Mouse (Mus musculus): ENCODE measurements at regions not wholly inside any gene's neighbourhood (a gene's known extent, or its start where the extent isn't known, plus 50 kb on each side); places are given as distances from the start of the nearest gene placed in this dataset.

DNA sequence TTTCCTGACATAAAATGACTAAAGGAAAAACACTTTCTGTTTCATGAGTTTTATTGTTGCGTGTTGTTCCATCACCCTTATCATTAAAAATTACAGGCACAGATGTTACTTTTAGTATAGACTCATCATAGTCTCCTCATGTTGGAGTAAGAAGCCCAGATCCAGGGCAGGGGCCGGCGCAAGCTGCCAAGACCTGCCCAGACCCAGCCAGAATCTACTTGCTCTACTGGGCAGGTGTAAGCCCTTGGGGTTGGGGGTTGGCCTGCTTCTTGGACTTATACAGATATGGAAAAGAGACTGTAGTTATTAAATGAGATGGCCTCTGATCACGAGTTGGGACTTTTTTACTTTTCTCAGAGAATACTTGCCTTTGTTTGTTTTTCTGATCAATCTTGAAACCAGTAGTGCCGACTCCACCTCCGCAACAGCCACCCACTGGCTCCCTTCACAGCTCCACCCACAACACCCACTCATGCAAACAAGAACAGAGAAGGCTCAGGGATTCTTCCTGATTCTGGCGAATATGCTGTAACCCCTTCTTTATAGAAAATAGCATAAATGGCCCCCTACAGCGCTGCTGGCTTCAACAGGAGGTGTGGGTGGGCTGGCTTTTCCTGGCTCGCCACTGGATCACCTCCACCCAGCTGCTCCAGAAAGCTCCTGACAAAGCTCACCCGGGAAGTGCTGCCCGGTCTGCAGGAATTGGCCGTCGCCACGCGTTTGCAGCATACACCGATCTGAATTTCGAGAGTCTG, 689.9 kb upstream of the Car8 start:
- peak overlapping the region; percentile 25; the same call in 1 of the 2 replicates for H3K4me2 ChIP-seq (ENCODE audit: low read depth, low read length)
- WGBS = 37% methylated on average over 17 of the region's 17 CpGs
- H3K27ac ChIP-seq (ENCODE audit: low read length) = no peak overlapping the region
- H3K4me3 ChIP-seq (ENCODE audit: low read length) = no peak overlapping the region
- ATAC-seq (ENCODE audit: low read depth) = no peak
- H3K9ac ChIP-seq (ENCODE audit: low read length) = no peak overlapping the region
- H3K27me3 ChIP-seq (ENCODE audit: control insufficient read depth, insufficient read depth, low read depth, low read length) = no peaks in the 10 kb centered on the region
- 0 out of 2 replicates have a peak, but pooled peaks cover 5% of the 10 kb centered on the region for H3K4me1 ChIP-seq (replicated peaks; ENCODE audit: control insufficient read depth, insufficient read depth, low read length)
- H3K36me3 ChIP-seq (ENCODE audit: control insufficient read depth, insufficient read depth, low read length) = no peaks in the 10 kb centered on the region
- H3K9me3 ChIP-seq (ENCODE audit: control insufficient read depth, low read length) = no peaks in the 10 kb centered on the region

DNA sequence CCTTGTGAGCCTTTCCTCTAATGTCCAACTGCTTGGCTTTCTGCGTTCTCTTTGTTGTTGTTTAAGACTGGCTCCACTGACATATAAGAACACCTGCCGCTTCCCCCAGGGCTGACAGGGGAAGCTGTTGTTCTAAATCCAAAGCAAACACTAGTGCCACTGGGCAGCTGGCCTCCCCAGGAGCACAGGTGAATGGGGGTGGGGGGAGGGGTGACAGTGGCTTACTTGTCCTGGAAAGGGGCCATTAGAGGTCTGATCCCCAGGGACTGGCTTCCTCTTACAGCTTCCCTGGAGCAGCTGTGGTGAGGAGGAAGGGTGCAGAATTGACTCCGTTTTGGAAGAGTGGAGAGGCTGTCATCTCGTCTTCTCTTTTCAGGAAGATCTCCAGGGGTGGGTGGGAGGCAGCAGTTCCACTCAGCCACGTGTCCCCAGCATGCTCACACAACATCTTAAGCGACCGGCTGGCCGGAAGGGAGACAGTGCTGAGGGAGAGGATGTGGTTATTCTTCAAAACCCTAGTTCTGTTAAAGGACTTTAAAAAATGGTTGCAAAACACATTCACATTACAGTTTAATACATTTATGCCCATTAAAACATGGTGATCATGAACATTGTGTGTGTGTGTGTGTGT, 688.5 kb upstream of the Car8 start:
- no peak for ATAC-seq (ENCODE audit: low read depth)
- no peak overlapping the region for H3K9ac ChIP-seq (ENCODE audit: low read length)
- 35% methylated on average over 8 of the region's 8 CpGs for WGBS
- H3K4me1 ChIP-seq (replicated peaks; ENCODE audit: control insufficient read depth, insufficient read depth, low read length) = 0 out of 2 replicates have a peak, but pooled peaks cover 5% of the 10 kb centered on the region
- no peak overlapping the region for H3K27ac ChIP-seq (ENCODE audit: low read length)
- H3K4me2 ChIP-seq (ENCODE audit: low read depth, low read length) = no peak overlapping the region
- no peak overlapping the region for H3K4me3 ChIP-seq (ENCODE audit: low read length)
- H3K9me3 ChIP-seq (ENCODE audit: control insufficient read depth, low read length) = no peaks in the 10 kb centered on the region
- H3K36me3 ChIP-seq (ENCODE audit: control insufficient read depth, insufficient read depth, low read length) = no peaks in the 10 kb centered on the region
- H3K27me3 ChIP-seq (ENCODE audit: control insufficient read depth, insufficient read depth, low read depth, low read length) = no peaks in the 10 kb centered on the region

DNA sequence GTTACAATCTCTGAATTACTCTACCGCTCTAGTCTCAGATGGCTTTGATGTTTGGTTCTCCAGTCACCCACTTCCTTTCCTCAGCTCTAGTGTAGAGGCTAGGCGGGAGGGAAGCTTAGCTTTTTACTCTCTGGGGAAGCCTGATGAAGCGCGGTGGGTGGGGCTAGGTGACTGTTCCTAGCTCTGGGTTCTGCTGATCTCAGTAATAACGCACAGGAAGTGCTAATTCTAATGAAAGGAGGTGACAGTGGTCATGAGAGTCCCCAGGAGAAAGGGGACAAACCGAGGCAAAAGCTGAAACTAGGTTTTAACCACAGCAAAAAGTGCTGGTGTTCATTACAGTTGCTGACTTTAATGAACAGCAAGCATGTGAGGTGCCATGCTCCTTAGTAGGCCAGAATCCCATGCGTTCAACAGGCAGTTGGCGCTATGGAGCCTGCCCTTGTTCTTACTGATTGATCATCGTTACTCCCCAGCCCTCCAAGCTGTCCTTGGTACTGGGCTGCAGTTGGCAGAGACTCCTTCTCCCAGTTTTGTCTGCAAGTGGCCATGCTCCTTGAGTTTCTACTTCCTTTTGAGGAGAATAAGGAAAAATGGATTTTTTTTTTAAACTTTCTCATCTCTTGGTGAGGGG, 687.9 kb upstream of the Car8 start:
- Histone ChIP-seq H3K4me2 (ENCODE audit: low read depth, low read length) (no peak overlapping the region), H3K9me3 (ENCODE audit: control insufficient read depth, low read length) (no peaks in the 10 kb centered on the region), H3K9ac (ENCODE audit: low read length) (no peak overlapping the region), H3K36me3 (ENCODE audit: control insufficient read depth, insufficient read depth, low read length) (no peaks in the 10 kb centered on the region), H3K27me3 (ENCODE audit: control insufficient read depth, insufficient read depth, low read depth, low read length) (no peaks in the 10 kb centered on the region), H3K27ac (ENCODE audit: low read length) (no peak overlapping the region), H3K4me3 (ENCODE audit: low read length) (no peak overlapping the region), H3K4me1 (replicated peaks; ENCODE audit: control insufficient read depth, insufficient read depth, low read length) (peaks cover 11% of the 10 kb centered on the region; the same call in 1 of the 2 replicates)
- WGBS = 38% methylated on average over 9 of the region's 9 CpGs
- ATAC-seq (ENCODE audit: low read depth) = no peak

DNA sequence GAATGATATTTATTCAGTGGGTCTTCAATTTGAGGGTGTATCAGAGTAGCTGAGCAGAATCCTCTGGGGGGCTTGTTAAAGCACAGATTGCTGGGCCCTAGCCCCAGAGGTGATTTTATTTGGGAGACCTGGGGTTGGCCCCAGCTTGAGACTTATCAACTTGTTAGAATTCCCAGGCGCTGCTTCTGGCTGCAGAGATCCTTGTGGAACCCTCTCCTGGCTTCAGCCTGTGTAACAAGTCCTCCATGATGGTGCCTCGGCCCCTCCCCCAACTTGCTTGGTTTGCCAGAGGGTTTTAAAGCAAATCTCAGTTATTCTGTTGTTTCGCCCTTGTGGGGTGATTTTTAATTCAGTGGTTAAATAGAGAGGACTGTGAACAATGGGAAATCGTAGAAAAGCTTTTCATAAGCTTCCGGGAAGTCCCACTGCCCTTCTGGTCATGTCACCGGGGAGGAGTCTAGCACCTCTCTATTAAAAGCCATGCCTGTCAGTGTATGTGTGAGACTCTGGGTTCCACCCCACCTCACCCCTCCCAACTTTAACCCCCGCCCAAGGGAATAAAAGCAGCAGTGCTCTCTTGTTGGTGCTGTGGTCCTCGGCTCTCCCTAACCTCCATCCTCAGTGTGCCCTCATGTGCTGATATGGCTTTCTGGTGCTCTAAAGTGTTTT, 684.0 kb upstream of the Car8 start:
- Histone ChIP-seq H3K27me3 (ENCODE audit: control insufficient read depth, insufficient read depth, low read depth, low read length) (no peaks in the 10 kb centered on the region), H3K36me3 (ENCODE audit: control insufficient read depth, insufficient read depth, low read length) (no peaks in the 10 kb centered on the region), H3K9ac (ENCODE audit: low read length) (no peak overlapping the region), H3K4me3 (ENCODE audit: low read length) (no peak overlapping the region), H3K4me1 (replicated peaks; ENCODE audit: control insufficient read depth, insufficient read depth, low read length) (peaks cover 12% of the 10 kb centered on the region; the same call in 1 of the 2 replicates), H3K9me3 (ENCODE audit: control insufficient read depth, low read length) (no peaks in the 10 kb centered on the region), H3K27ac (ENCODE audit: low read length) (no peak overlapping the region), H3K4me2 (ENCODE audit: low read depth, low read length) (no peak overlapping the region)
- WGBS = 60% methylated on average over 8 of the region's 8 CpGs
- no peak for ATAC-seq (ENCODE audit: low read depth)

DNA sequence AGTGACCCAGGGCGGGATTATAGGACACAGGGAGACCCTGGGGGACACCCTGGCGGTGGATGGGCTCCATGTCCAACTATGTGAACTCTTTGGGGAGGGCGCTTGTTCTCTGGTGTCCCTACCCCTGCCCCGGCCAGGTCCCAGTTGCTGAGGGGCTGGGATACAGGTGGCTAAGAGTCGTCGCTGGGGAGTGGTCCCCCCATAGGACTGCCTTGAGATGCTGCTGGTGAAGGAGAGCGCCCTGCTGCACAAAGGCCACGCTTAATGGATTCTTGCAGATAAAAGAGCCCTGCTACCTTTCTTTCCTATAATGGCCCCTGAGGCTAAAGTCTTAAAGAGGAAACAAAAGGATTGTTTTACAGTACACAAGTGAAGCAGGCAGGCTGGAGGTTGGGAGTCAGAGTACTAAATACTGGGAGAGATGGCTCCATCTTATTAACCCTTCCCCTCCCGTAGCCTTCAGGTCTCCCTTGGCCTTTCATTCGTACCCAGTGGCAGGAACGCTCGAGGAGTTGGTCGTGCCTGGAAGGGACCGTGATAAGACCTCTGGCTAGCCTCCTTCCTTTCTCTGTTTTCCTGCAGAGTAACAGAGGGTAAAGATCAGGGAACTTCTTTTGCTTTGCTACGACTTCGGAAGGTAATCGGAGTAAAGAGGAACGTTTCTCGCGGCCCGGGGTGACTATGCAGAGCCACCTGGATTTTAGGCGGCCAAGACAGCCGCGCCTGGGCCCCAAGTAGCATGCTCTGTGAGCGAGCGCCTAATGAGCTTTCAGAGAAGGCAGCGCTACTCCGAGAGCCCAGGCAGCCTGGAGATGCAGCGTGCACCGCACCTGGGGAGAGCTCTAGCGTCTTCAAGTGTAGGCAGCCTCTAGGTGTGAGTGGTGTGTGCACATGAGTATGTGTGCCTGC, 682.9 kb upstream of the Car8 start:
- H3K36me3 ChIP-seq (ENCODE audit: control insufficient read depth, insufficient read depth, low read length) = no peaks in the 10 kb centered on the region
- H3K9ac ChIP-seq (ENCODE audit: low read length) = peak overlapping the region; percentile 16; the same call in 1 of the 2 replicates
- H3K4me3 ChIP-seq (ENCODE audit: low read length) = peak overlapping the region; percentile 6; the same call in 1 of the 2 replicates
- H3K4me1 ChIP-seq (replicated peaks; ENCODE audit: control insufficient read depth, insufficient read depth, low read length) = peaks cover 10% of the 10 kb centered on the region; the same call in 1 of the 2 replicates
- WGBS = 17% methylated on average over 31 of the region's 31 CpGs
- H3K27ac ChIP-seq (ENCODE audit: low read length) = no peak overlapping the region
- ATAC-seq (ENCODE audit: low read depth) = peak; percentile 51; the same call in 1 of the 2 replicates
- H3K27me3 ChIP-seq (ENCODE audit: control insufficient read depth, insufficient read depth, low read depth, low read length) = no peaks in the 10 kb centered on the region
- peak overlapping the region; percentile 51 for H3K4me2 ChIP-seq (ENCODE audit: low read depth, low read length)
- H3K9me3 ChIP-seq (ENCODE audit: control insufficient read depth, low read length) = no peaks in the 10 kb centered on the region

DNA sequence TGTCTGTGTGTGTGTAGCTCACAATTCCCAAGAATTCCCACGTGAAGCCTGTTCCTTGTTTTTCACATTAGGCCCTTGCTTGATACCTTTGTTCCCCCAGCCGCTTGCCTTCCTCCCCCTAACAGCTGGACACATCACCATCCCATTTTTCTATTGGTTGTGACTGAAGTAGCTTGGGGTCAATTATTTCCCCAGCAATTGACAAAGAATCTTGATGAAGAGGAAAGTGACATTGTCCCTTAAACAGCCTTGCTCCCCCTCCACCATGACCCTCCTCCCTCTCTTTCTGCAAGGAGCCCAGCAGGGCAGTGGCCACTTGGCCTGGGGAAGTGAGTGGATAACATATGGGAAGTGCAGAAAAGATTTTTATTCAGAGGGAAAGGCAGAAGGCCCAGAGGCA, 681.5 kb upstream of the Car8 start:
- Histone ChIP-seq H3K36me3 (ENCODE audit: control insufficient read depth, insufficient read depth, low read length) (no peaks in the 10 kb centered on the region), H3K4me3 (ENCODE audit: low read length) (no peak overlapping the region), H3K27me3 (ENCODE audit: control insufficient read depth, insufficient read depth, low read depth, low read length) (no peaks in the 10 kb centered on the region), H3K4me1 (replicated peaks; ENCODE audit: control insufficient read depth, insufficient read depth, low read length) (peaks cover 7% of the 10 kb centered on the region; the same call in 1 of the 2 replicates), H3K9ac (ENCODE audit: low read length) (no peak overlapping the region), H3K4me2 (ENCODE audit: low read depth, low read length) (no peak overlapping the region), H3K27ac (ENCODE audit: low read length) (no peak overlapping the region), H3K9me3 (ENCODE audit: control insufficient read depth, low read length) (no peaks in the 10 kb centered on the region)
- 72% methylated on average over 2 of the region's 2 CpGs for WGBS
- no peak for ATAC-seq (ENCODE audit: low read depth)

DNA sequence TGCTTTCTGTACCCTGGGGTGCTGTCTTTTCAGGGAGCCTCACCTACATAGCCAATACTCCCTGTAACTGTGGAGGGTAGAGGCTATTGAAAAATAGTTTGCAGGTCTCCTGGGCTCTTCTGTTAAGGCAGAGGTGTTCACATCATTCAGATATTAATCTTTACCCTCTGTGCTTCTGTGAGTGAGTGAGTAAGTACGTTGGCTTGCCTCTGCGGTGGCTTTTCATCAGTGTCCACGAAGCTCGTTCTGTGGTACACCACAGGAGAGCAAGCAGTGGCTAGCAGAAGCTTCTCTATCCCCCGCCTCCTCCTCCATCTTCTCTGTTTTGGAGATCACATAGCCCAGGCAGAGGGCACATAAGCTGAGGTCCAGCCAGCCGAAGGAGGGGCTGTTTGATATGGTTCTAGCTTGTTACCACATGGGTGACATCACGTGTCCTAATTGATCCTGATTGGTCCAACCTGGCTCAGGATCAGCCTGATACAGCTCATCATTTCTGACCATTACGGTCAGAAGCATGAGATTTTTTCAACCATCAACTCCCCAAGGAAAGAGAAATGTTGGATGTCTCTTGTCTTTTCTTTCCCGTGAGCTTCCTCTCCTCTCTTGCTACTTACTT, 680.6 kb upstream of the Car8 start:
- H3K27ac ChIP-seq (ENCODE audit: low read length) = no peak overlapping the region
- 76% methylated on average over 9 of the region's 9 CpGs for WGBS
- H3K27me3 ChIP-seq (ENCODE audit: control insufficient read depth, insufficient read depth, low read depth, low read length) = no peaks in the 10 kb centered on the region
- peaks cover 7% of the 10 kb centered on the region; the same call in 1 of the 2 replicates for H3K4me1 ChIP-seq (replicated peaks; ENCODE audit: control insufficient read depth, insufficient read depth, low read length)
- H3K9me3 ChIP-seq (ENCODE audit: control insufficient read depth, low read length) = no peaks in the 10 kb centered on the region
- no peak overlapping the region for H3K4me2 ChIP-seq (ENCODE audit: low read depth, low read length)
- no peak overlapping the region for H3K9ac ChIP-seq (ENCODE audit: low read length)
- no peaks in the 10 kb centered on the region for H3K36me3 ChIP-seq (ENCODE audit: control insufficient read depth, insufficient read depth, low read length)
- ATAC-seq (ENCODE audit: low read depth) = no peak
- H3K4me3 ChIP-seq (ENCODE audit: low read length) = no peak overlapping the region
